Mouse (Mus musculus) kidney, postnatal 36 days (tissue): ENCODE data around the gene Nbas.
A peak's percentile ranks its signal among the peaks of the same experiment; 100 is the strongest.

ENCODE experiments used
- DNase-seq, 2 experiments: peaks; one replicate each; pipeline ENCODE4 v3.0.0; 2021 to 2022; ENCODE audit warnings: mixed read lengths in 2 of 2

The Nbas gene

DNA sequence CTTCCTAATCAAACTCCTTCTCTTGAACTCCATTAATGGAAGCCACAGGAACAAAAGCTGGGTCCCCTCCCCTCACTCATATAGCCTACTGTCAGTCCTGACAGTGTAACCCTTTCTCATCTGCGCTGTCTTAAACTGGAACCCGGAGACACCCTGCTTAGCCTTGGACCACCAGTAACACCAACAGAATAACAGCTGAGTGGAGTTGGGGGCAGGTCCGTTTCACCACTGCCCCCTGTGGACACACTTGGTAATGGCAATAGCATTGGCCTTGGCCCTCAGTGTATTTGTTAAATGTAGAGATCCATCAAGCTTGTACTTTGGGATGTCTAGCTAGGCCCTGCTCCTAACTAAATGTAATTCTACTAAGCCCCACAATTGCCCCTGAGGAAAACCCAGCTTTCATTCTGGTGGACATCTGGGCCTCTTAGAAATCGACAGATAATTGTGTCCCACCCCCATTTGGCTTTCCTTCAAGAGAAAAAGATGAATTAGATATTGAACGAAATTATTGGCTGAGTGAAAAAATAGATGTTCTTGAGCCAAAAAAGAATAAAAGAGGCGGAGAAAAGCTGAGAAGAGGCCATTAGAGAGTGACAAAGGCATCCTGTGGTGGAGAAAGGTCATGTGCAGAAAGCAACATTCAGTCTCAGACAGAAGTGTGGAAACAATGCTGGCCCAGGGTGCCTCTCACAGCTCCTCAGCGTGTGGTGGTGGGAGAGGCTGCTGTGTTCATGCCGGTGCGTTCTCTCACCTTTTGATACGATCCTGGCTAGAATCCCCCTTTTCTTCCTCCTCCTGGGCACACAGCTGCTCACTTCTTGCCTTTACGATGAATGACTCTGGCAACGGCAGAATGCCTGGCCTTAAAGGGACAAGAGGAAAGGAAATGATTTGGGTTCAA, 358.1 kb downstream of the Nbas start:
- DNase-seq, result peak in 1 of 2 experiments; percentile 27
